20 mouse cellular contexts compared by ENCODE assay signal in the genomic region with DNA sequence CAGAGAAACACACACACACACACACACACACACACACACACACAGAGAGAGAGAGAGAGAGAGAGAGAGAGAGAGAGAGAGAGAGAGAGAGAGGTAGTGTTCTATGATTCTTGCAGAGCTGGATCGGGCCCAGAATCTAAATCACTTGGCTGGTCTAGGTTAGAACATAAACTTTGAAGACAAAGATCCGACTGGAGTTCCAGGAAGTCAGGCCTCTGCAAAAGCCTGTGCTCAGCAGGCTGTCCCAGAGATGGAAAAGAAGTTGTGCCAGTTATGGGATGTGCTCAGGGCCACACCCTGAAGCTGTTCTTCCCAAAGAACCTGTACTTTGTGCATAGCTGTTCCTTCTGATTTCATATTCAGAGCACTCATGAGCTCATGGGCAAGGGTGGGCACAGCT. TPM values are rescaled to one million over a fixed set of nuclear protein-coding genes. Genes with fewer than 3 reads are reported as not detected.
A peak's percentile ranks its signal among the peaks of the same experiment; 100 is the strongest.
DNase-seq lines count a peak whose midpoint lies in the region; ATAC-seq and TF ChIP-seq lines count a peak whose summit lies in the region.
"Had no signal": no experiment of that assay in that cellular context is flagged by ENCODE, and none has a peak within 500 bp of the region (broad histone marks: within the 10 kb centered on the region; RNA-seq: fewer than 3 reads in every experiment).

No protein-coding gene starts in this region.

- H3K9me3 ChIP-seq in limb, embryonic 14.5 days (ENCODE audit: control insufficient read depth, low read length), result no peaks in the 10 kb centered on the region
- H3K9me3 ChIP-seq in limb, embryonic 10.5 days (replicated peaks), result no peaks in the 10 kb centered on the region
- H3K9me3 ChIP-seq in limb, embryonic 15.5 days, result no peaks in the 10 kb centered on the region
- H3K9me3 ChIP-seq: embryonic facial prominence, embryonic 13.5 days; forebrain, embryonic 13.5 days; heart, embryonic 15.5 days; hindbrain, embryonic 13.5 days had no signal

- H3K4me3 ChIP-seq in limb, embryonic 14.5 days (replicated peaks; ENCODE audit: low read length), result no peak overlapping the region
- H3K4me3 ChIP-seq in limb, embryonic 10.5 days, result no peak overlapping the region
- H3K4me3 ChIP-seq in limb, embryonic 15.5 days, result no peak overlapping the region
- H3K4me3 ChIP-seq: embryonic facial prominence, embryonic 13.5 days; forebrain, embryonic 13.5 days; heart, embryonic 15.5 days; hindbrain, embryonic 13.5 days had no signal

- no peaks in the 10 kb centered on the region for H3K36me3 ChIP-seq in limb, embryonic 14.5 days (ENCODE audit: control insufficient read depth, insufficient read depth, low read length)
- H3K36me3 ChIP-seq in limb, embryonic 10.5 days, result no peaks in the 10 kb centered on the region
- no peaks in the 10 kb centered on the region for H3K36me3 ChIP-seq in limb, embryonic 15.5 days
- H3K36me3 ChIP-seq: embryonic facial prominence, embryonic 13.5 days; heart, embryonic 15.5 days had no signal

- DNase-seq in limb, embryonic 14.5 days (ENCODE audit: low spot score), result peak; percentile 51
- no peak for DNase-seq in limb, embryonic 10.5 days (ENCODE audit: low spot score)
- DNase-seq in lung, postnatal 10 days, result peak; percentile 15
- no peak for DNase-seq in lung, postnatal 4 days
- no peak for DNase-seq in spleen, postnatal 36 days (ENCODE audit: low spot score in 2 of 2)
- DNase-seq: adrenal gland, postnatal 10 days; cerebellum, adult 11-12 months; cerebellum, adult 9-10 months; cerebellum, postnatal 25 days; gastrocnemius, postnatal 36 days; heart, adult 11 months; heart, postnatal 14 days had no signal

- WGBS in limb, embryonic 14.5 days, result 67% methylated on average over 2 of the region's 2 CpGs
- WGBS in limb, embryonic 10.5 days, result 88% methylated on average over 2 of the region's 2 CpGs
- 46% methylated on average over 2 of the region's 2 CpGs for WGBS in limb, embryonic 15.5 days

- ATAC-seq in limb, embryonic 14.5 days (ENCODE audit: low FRiP score, low read depth), result no peak
- peak; percentile 54; the same call in 1 of the 2 replicates for ATAC-seq in limb, embryonic 15.5 days (ENCODE audit: insufficient number of reproducible peaks, low FRiP score, low TSS enrichment, low read depth)
- ATAC-seq: forebrain, embryonic 13.5 days; hindbrain, postnatal 0 days had no signal

- no peaks in the 10 kb centered on the region for H3K27me3 ChIP-seq in limb, embryonic 14.5 days (ENCODE audit: control insufficient read depth, insufficient read depth, low read length)
- peaks cover 29% of the 10 kb centered on the region for H3K27me3 ChIP-seq in limb, embryonic 10.5 days (ENCODE audit: low read depth, poor library complexity, severe bottlenecking)
- H3K27me3 ChIP-seq in limb, embryonic 15.5 days, result no peaks in the 10 kb centered on the region
- H3K27me3 ChIP-seq: embryonic facial prominence, embryonic 13.5 days; forebrain, embryonic 13.5 days; heart, embryonic 15.5 days had no signal

- no peak overlapping the region for H3K4me2 ChIP-seq in limb, embryonic 14.5 days (replicated peaks; ENCODE audit: low read depth, low read length, severe bottlenecking)
- no peak overlapping the region for H3K4me2 ChIP-seq in limb, embryonic 15.5 days
- H3K4me2 ChIP-seq: embryonic facial prominence, embryonic 13.5 days; forebrain, embryonic 13.5 days; heart, embryonic 11.5 days; heart, embryonic 15.5 days; hindbrain, embryonic 13.5 days had no signal

- no peak for TF ChIP-seq POLR2A in limb, embryonic 14.5 days (IDR thresholded peaks at IDR 0.05; ENCODE audit: borderline replicate concordance, extremely low read depth, insufficient read depth, insufficient read length)

- H3K9ac ChIP-seq in limb, embryonic 14.5 days (ENCODE audit: low read depth, low read length, severe bottlenecking), result no peak overlapping the region
- H3K9ac ChIP-seq in limb, embryonic 15.5 days, result no peak overlapping the region
- H3K9ac ChIP-seq: embryonic facial prominence, embryonic 13.5 days; forebrain, embryonic 13.5 days; heart, embryonic 15.5 days; hindbrain, embryonic 13.5 days had no signal

- H3K4me1 ChIP-seq in limb, embryonic 14.5 days (ENCODE audit: control insufficient read depth, insufficient read depth, low read length), result 0 out of 2 replicates have a peak, but pooled peaks cover 5% of the 10 kb centered on the region
- H3K4me1 ChIP-seq in limb, embryonic 10.5 days, result peaks cover 8% of the 10 kb centered on the region
- peaks cover 8% of the 10 kb centered on the region for H3K4me1 ChIP-seq in limb, embryonic 15.5 days

- H3K27ac ChIP-seq in limb, embryonic 14.5 days (replicated peaks; ENCODE audit: low read depth, low read length), result 0 out of 2 replicates have a peak overlapping the region, but pooled peaks have one; percentile 19
- no peak overlapping the region for H3K27ac ChIP-seq in limb, embryonic 10.5 days
- 0 out of 2 replicates have a peak overlapping the region, but pooled peaks have one; percentile 28 for H3K27ac ChIP-seq in limb, embryonic 15.5 days
- H3K27ac ChIP-seq: embryonic facial prominence, embryonic 13.5 days; forebrain, embryonic 13.5 days; heart, embryonic 15.5 days; hindbrain, postnatal 0 days had no signal

RNA-seq across cellular contexts. Expression of gene Gm26897, which starts 1.5 kb away (rescaled TPM):
- polyA plus RNA-seq in limb, embryonic 14.5 days (2012; rRNA removed), result not detected in 2 replicates
- not detected in 2 replicates for polyA plus RNA-seq in limb, embryonic 14.5 days (2014; fragmentation: Nextera tagmentation; extraction: Ambion mirVana)
- polyA plus RNA-seq in limb, embryonic 10.5 days (2016; fragmentation: Nextera tagmentation; extraction: Ambion mirVana), result not detected in 2 replicates
- not detected in 2 replicates for polyA plus RNA-seq in limb, embryonic 15.5 days (2015; fragmentation: Nextera tagmentation; extraction: Ambion mirVana)
- polyA plus RNA-seq: cortical plate, adult 2 months; embryonic facial prominence, embryonic 13.5 days; forebrain, embryonic 13.5 days; heart, embryonic 11.5 days; heart, embryonic 15.5 days; hindbrain, embryonic 13.5 days; hindbrain, postnatal 0 days had no signal

Comparison
In these comparisons a context has a peak if more than half of its experiments do, and no peak if none do; other contexts are left out.
1. DNase-seq: peak in limb, embryonic 14.5 days (single experiment) and lung, postnatal 10 days (single experiment); none in limb, embryonic 10.5 days (single experiment), lung, postnatal 4 days (0 of 2) and spleen, postnatal 36 days (0 of 2).